Mouse (Mus musculus): ENCODE measurements at regions not wholly inside any gene's neighbourhood (a gene's known extent, or its start where the extent isn't known, plus 50 kb on each side); places are given as distances from the start of the nearest gene placed in this dataset.
"Not testable (repeated sequence)": the region's sequence is repeated elsewhere in the genome, so short reads cannot be mapped to it uniquely, and the experiment has no call there.

GRCm38 (mm10) chr3:121582711-121583110 is 50.5 kb upstream of the Slc44a3 start:
- CTCF ChIA-PET: not testable (repeated sequence)
